Mouse (Mus musculus): ENCODE measurements around the gene Spaca6.
"Not testable (repeated sequence)": the region's sequence is repeated elsewhere in the genome, so short reads cannot be mapped to it uniquely, and the experiment has no call there.

Gene Spaca6

GRCm38 (mm10) chr17:17844606-17845005, 17.6 kb downstream of the Spaca6 start:
- DNase-seq, result not testable (repeated sequence)

- no peak for DNase-seq
Observed at GRCm38 (mm10) chr17:17845187-17846027, 18.4 kb downstream of the Spaca6 start.

GRCm38 (mm10) chr17:17848988-17849387, 22.0 kb downstream of the Spaca6 start:
- no peak for DNase-seq

GRCm38 (mm10) chr17:17849906-17850712, 23.2 kb downstream of the Spaca6 start:
- no peak for DNase-seq

- no peak for DNase-seq
Observed at GRCm38 (mm10) chr17:17855064-17855838, 28.3 kb downstream of the Spaca6 start, which contains the start of gene Has1. TSS of gene Has1 (minus strand) at chr17:17855205.

- DNase-seq, result no peak
Observed at GRCm38 (mm10) chr17:17856612-17857011, 29.7 kb downstream of the Spaca6 start.

- no peak for DNase-seq
Observed at GRCm38 (mm10) chr17:17857446-17857845, 30.5 kb downstream of the Spaca6 start.

- DNase-seq, result no peak
Observed at GRCm38 (mm10) chr17:17860110-17860509, 33.2 kb downstream of the Spaca6 start.

- DNase-seq, result no peak
Observed at GRCm38 (mm10) chr17:17862360-17862759, 35.4 kb downstream of the Spaca6 start.

- DNase-seq, result no peak
Observed at GRCm38 (mm10) chr17:17865168-17865567, 38.2 kb downstream of the Spaca6 start.

GRCm38 (mm10) chr17:17866801-17867469, 40.0 kb downstream of the Spaca6 start:
- no peak for DNase-seq

GRCm38 (mm10) chr17:17870892-17871550, 44.1 kb downstream of the Spaca6 start:
- no peak for DNase-seq

GRCm38 (mm10) chr17:17871697-17872096, 44.7 kb downstream of the Spaca6 start:
- no peak for DNase-seq

GRCm38 (mm10) chr17:17879347-17879746, 52.4 kb downstream of the Spaca6 start:
- no peak for DNase-seq

GRCm38 (mm10) chr17:17882672-17883071, 55.7 kb downstream of the Spaca6 start:
- DNase-seq, result no peak

GRCm38 (mm10) chr17:17883840-17884239, 56.9 kb downstream of the Spaca6 start, which contains the start of gene Fpr1:
TSS of gene Fpr1 (minus strand) at chr17:17883940.
- no peak for DNase-seq

GRCm38 (mm10) chr17:17887774-17888248, 60.9 kb downstream of the Spaca6 start, which contains the start of the genes Fpr2 and Fpr3:
TSS of gene Fpr2 (plus strand) at chr17:17887824.
TSS of gene Fpr3 (plus strand) at chr17:17887852.
- no peak for DNase-seq

- no peak for DNase-seq
Observed at GRCm38 (mm10) chr17:17889732-17890425, 62.9 kb downstream of the Spaca6 start.

All from kidney, adult 9 months (tissue).